Mouse (Mus musculus) myocyte (in vitro differentiated cells): Measurements from ENCODE around the gene Macrod2.

Source experiments
- CEBPB ChIP-seq: IDR thresholded peaks from 2 replicates; pipeline ENCODE4 v1.6.1; 2011; ENCODE audit warnings: mild to moderate bottlenecking, moderate library complexity; ENCODE audit not compliant: poor library complexity, insufficient read depth, severe bottlenecking
- E2F4 ChIP-seq: IDR thresholded peaks from one replicate; pipeline ENCODE4 v1.6.1; 2011; ENCODE audit warnings: mild to moderate bottlenecking, control low read depth, moderate library complexity; ENCODE audit not compliant: insufficient read depth
- POLR2A ChIP-seq: IDR thresholded peaks from one replicate; pipeline ENCODE4 v1.6.1; 2011; ENCODE audit warnings: low read depth, mild to moderate bottlenecking, control low read depth, moderate library complexity; ENCODE audit not compliant: insufficient read length
- POLR2AphosphoS2 ChIP-seq: IDR thresholded peaks from one replicate; pipeline ENCODE4 v1.6.1; 2011; ENCODE audit warnings: low read depth, control low read depth; ENCODE audit not compliant: insufficient read length
- SRF ChIP-seq: IDR thresholded peaks from one replicate; pipeline ENCODE4 v1.6.1; 2011; ENCODE audit warnings: low read depth; ENCODE audit not compliant: control insufficient read depth, insufficient read length
- TCF12 ChIP-seq: IDR thresholded peaks from one replicate; pipeline ENCODE4 v1.6.1; 2011; ENCODE audit warnings: mild to moderate bottlenecking, control low read depth; ENCODE audit not compliant: poor library complexity, insufficient read depth, severe bottlenecking
- TCF3 ChIP-seq: IDR thresholded peaks from one replicate; pipeline ENCODE4 v1.6.1; 2011; ENCODE audit warnings: low read depth, control low read depth; ENCODE audit not compliant: insufficient read length
- USF1 ChIP-seq: IDR thresholded peaks from one replicate; pipeline ENCODE4 v1.6.1; 2011; ENCODE audit warnings: low read depth, mild to moderate bottlenecking, control low read depth, moderate library complexity

GRCm38 (mm10) chr2:141182034-141182759 lies 787.1 kb downstream of the Macrod2 start:
- TF ChIP-seq SRF (no peak), POLR2A (no peak), TCF12 (no peak), USF1 (no peak), TCF3 (no peak), POLR2AphosphoS2 (no peak), CEBPB (no peak), E2F4 (no peak)
